Mouse (Mus musculus) CD8-positive naive resting alpha-beta T cell, adult 2 months (primary cell): ENCODE data around the gene Robo1.

Experiments used
- DNase-seq, 2 experiments: peaks; one replicate each; pipeline ENCODE4 v3.0.0; 2022; ENCODE audit warnings: low read depth in 2 of 2, low spot score in 2 of 2

Gene Robo1

GRCm38 (mm10) chr16:72993594-72993993 is 685.5 kb downstream of the Robo1 start:
- no peak for DNase-seq

GRCm38 (mm10) chr16:72995251-72995954 is 687.3 kb downstream of the Robo1 start:
- no peak for DNase-seq

GRCm38 (mm10) chr16:72995955-72996535 is 687.9 kb downstream of the Robo1 start:
- DNase-seq = no peak

- no peak for DNase-seq
Measured at GRCm38 (mm10) chr16:72998677-72999076, 690.6 kb downstream of the Robo1 start.

- DNase-seq = no peak
Measured at GRCm38 (mm10) chr16:73002685-73003084, 694.6 kb downstream of the Robo1 start.

GRCm38 (mm10) chr16:73004601-73005000 is 696.5 kb downstream of the Robo1 start:
- no peak for DNase-seq

GRCm38 (mm10) chr16:73005831-73006230 is 697.7 kb downstream of the Robo1 start:
- DNase-seq = no peak

- DNase-seq = no peak
Measured at GRCm38 (mm10) chr16:73007434-73007833, 699.3 kb downstream of the Robo1 start.

GRCm38 (mm10) chr16:73011313-73011712 is 703.2 kb downstream of the Robo1 start:
- no peak for DNase-seq

GRCm38 (mm10) chr16:73012926-73013325 is 704.8 kb downstream of the Robo1 start:
- no peak for DNase-seq

GRCm38 (mm10) chr16:73014544-73014943 is 706.4 kb downstream of the Robo1 start:
- no peak for DNase-seq

GRCm38 (mm10) chr16:73015976-73016375 is 707.9 kb downstream of the Robo1 start:
- no peak for DNase-seq

GRCm38 (mm10) chr16:73016801-73017200 is 708.7 kb downstream of the Robo1 start:
- DNase-seq = no peak

GRCm38 (mm10) chr16:73024326-73024725 is 716.2 kb downstream of the Robo1 start:
- DNase-seq = no peak

- DNase-seq = no peak
Measured at GRCm38 (mm10) chr16:73027692-73028091, 719.6 kb downstream of the Robo1 start.

GRCm38 (mm10) chr16:73030999-73031398 is 722.9 kb downstream of the Robo1 start:
- DNase-seq = no peak

GRCm38 (mm10) chr16:73035210-73035985 is 727.3 kb downstream of the Robo1 start:
- DNase-seq = no peak

- DNase-seq = no peak
Measured at GRCm38 (mm10) chr16:73038552-73038951, 730.4 kb downstream of the Robo1 start.

GRCm38 (mm10) chr16:73062461-73062860 is 754.4 kb downstream of the Robo1 start:
- no peak for DNase-seq

GRCm38 (mm10) chr16:73067782-73068181 is 759.7 kb downstream of the Robo1 start:
- DNase-seq = no peak

GRCm38 (mm10) chr16:73072047-73072446 is 763.9 kb downstream of the Robo1 start:
- DNase-seq = no peak

GRCm38 (mm10) chr16:73072883-73073282 is 764.8 kb downstream of the Robo1 start:
- DNase-seq = no peak
